Mouse (Mus musculus) hindbrain, embryonic 14.5 days (tissue): Measurements from ENCODE around the gene Borcs5. TPM values are rescaled to one million over a fixed set of nuclear protein-coding genes. Genes with fewer than 3 reads are reported as not detected.
"Not testable (repeated sequence)": the region's sequence is repeated elsewhere in the genome, so short reads cannot be mapped to it uniquely, and the experiment has no call there.

Source experiments
- ATAC-seq: fragments of 200-750 bp; cut with Nextera tagmentation; 2 replicates; pipeline ENCODE4 v1.8.0; 2017; ENCODE audit warnings: moderate number of reproducible peaks, mild to moderate bottlenecking, moderate TSS enrichment, moderate library complexity; ENCODE audit not compliant: low FRiP score
- DNase-seq: peaks from one replicate; pipeline ENCODE4 v3.0.0-alpha.2; 2015; ENCODE audit warnings: low spot score
- H3K27ac ChIP-seq: fragments of 300-500 bp; sonication (generic); 2 replicates; pipeline ENCODE4 v1.5.1; 2014; ENCODE audit warnings: mild to moderate bottlenecking, moderate library complexity
- H3K27me3 ChIP-seq: fragments of 300-500 bp; sonication (generic); 2 replicates; pipeline ENCODE4 v1.6.1; 2014; ENCODE audit warnings: mild to moderate bottlenecking, low read length, mixed read lengths; ENCODE audit not compliant: control insufficient read depth, insufficient read depth
- H3K36me3 ChIP-seq: fragments of 300-500 bp; sonication (generic); replicated peaks from 2 replicates; pipeline ENCODE4 v1.6.1; 2014; ENCODE audit not compliant: control insufficient read depth, insufficient read depth
- H3K4me1 ChIP-seq: fragments of 300-500 bp; sonication (generic); replicated peaks from 2 replicates; pipeline ENCODE4 v1.6.1; 2014; ENCODE audit warnings: antibody characterized with exemption, low read length, mixed read lengths; ENCODE audit not compliant: control insufficient read depth, insufficient read depth
- H3K4me2 ChIP-seq: fragments of 300-500 bp; sonication (generic); replicated peaks from 2 replicates; pipeline ENCODE4 v1.6.1; 2014; ENCODE audit warnings: mild to moderate bottlenecking, moderate library complexity
- H3K4me3 ChIP-seq: fragments of 300-500 bp; sonication (generic); replicated peaks from 2 replicates; pipeline ENCODE4 v1.5.1; 2014; ENCODE audit warnings: mild to moderate bottlenecking, low read length
- H3K9ac ChIP-seq: fragments of 300-500 bp; sonication (generic); 2 replicates; pipeline ENCODE4 v1.6.1; 2014
- H3K9me3 ChIP-seq: fragments of 300-500 bp; sonication (generic); 2 replicates; pipeline ENCODE4 v1.6.1; 2016; ENCODE audit warnings: low read length; ENCODE audit not compliant: control insufficient read depth
- WGBS: fragments of 180-500 bp; shearing (Covaris S2); extraction: QIAGEN DNeasy Blood & Tissue Kit; methylation state at CpG from one replicate; pipeline ENCODE4 v1.1.7; 2014; 5-methylcytosine and 5-hydroxymethylcytosine counted together
- polyA plus RNA-seq: library from polyadenylated mRNA; unstranded; fragments of >200 nt; fragmentation: Nextera tagmentation; extraction: Ambion mirVana; gene quantifications from 2 replicates; pipeline ENCODE4 v1.2.1, GENCODE M21; 2014

Borcs5 gene
- polyA plus RNA-seq, 1 experiment from 2014 or later: 42.6 TPM

GRCm38 (mm10) chr6:134679330-134679729 lies 40.0 kb downstream of the Borcs5 start:
- not testable (repeated sequence) for H3K4me1 ChIP-seq, H3K9me3 ChIP-seq, ATAC-seq, H3K4me3 ChIP-seq, H3K27ac ChIP-seq, DNase-seq, H3K36me3 ChIP-seq, H3K4me2 ChIP-seq, H3K27me3 ChIP-seq, H3K9ac ChIP-seq
- 95% methylated on average over 4 of the region's 4 CpGs for WGBS

GRCm38 (mm10) chr6:134684354-134684915 lies 45.1 kb downstream of the Borcs5 start:
- H3K27ac ChIP-seq: no peak overlapping the region
- no peak for DNase-seq
- no peak overlapping the region for H3K9ac ChIP-seq
- no peaks in the 10 kb centered on the region for H3K9me3 ChIP-seq
- no peaks in the 10 kb centered on the region for H3K36me3 ChIP-seq
- H3K4me3 ChIP-seq: no peak overlapping the region
- H3K4me2 ChIP-seq: no peak overlapping the region
- H3K27me3 ChIP-seq: no peaks in the 10 kb centered on the region
- ATAC-seq: no peak
- WGBS: 73% methylated on average over 6 of the region's 6 CpGs
- no peaks in the 10 kb centered on the region for H3K4me1 ChIP-seq

- Histone ChIP-seq H3K9ac (no peak overlapping the region), H3K36me3 (no peaks in the 10 kb centered on the region), H3K4me2 (no peak overlapping the region), H3K27me3 (no peaks in the 10 kb centered on the region), H3K4me3 (no peak overlapping the region), H3K4me1 (no peaks in the 10 kb centered on the region), H3K9me3 (no peaks in the 10 kb centered on the region), H3K27ac (no peak overlapping the region)
- ATAC-seq (no peak), DNase-seq (no peak)
- 35% methylated on average over 2 of the region's 2 CpGs for WGBS
Observed at GRCm38 (mm10) chr6:134685040-134685439, 45.7 kb downstream of the Borcs5 start.

- Histone ChIP-seq H3K4me2 (no peak overlapping the region), H3K27me3 (no peaks in the 10 kb centered on the region), H3K9ac (no peak overlapping the region), H3K27ac (no peak overlapping the region), H3K9me3 (no peaks in the 10 kb centered on the region), H3K36me3 (no peaks in the 10 kb centered on the region), H3K4me1 (no peaks in the 10 kb centered on the region), H3K4me3 (no peak overlapping the region)
- no peak for ATAC-seq
- 81% methylated on average over 6 of the region's 6 CpGs for WGBS
- no peak for DNase-seq
Observed at GRCm38 (mm10) chr6:134685515-134685914, 46.2 kb downstream of the Borcs5 start.

GRCm38 (mm10) chr6:134694498-134694897 lies 55.2 kb downstream of the Borcs5 start:
- Histone ChIP-seq H3K4me2 (no peak overlapping the region), H3K4me3 (no peak overlapping the region), H3K36me3 (no peaks in the 10 kb centered on the region), H3K27me3 (no peaks in the 10 kb centered on the region), H3K9me3 (no peaks in the 10 kb centered on the region), H3K4me1 (no peaks in the 10 kb centered on the region), H3K27ac (no peak overlapping the region), H3K9ac (no peak overlapping the region)
- ATAC-seq: no peak
- no peak for DNase-seq
- WGBS: 94% methylated on average over 6 of the region's 6 CpGs

- H3K9me3 ChIP-seq: no peaks in the 10 kb centered on the region
- H3K4me2 ChIP-seq: no peak overlapping the region
- no peaks in the 10 kb centered on the region for H3K36me3 ChIP-seq
- H3K9ac ChIP-seq: no peak overlapping the region
- no peak overlapping the region for H3K27ac ChIP-seq
- H3K4me3 ChIP-seq: no peak overlapping the region
- ATAC-seq (no peak), DNase-seq (no peak)
- no peaks in the 10 kb centered on the region for H3K4me1 ChIP-seq
- WGBS: 100% methylated on average over 3 of the region's 3 CpGs
- no peaks in the 10 kb centered on the region for H3K27me3 ChIP-seq
Observed at GRCm38 (mm10) chr6:134694988-134695387, 55.7 kb downstream of the Borcs5 start.

- no peak overlapping the region for H3K4me3 ChIP-seq
- ATAC-seq (no peak), DNase-seq (no peak)
- no peaks in the 10 kb centered on the region for H3K4me1 ChIP-seq
- no peak overlapping the region for H3K4me2 ChIP-seq
- H3K27me3 ChIP-seq: no peaks in the 10 kb centered on the region
- WGBS: 94% methylated on average over 3 of the region's 3 CpGs
- no peak overlapping the region for H3K9ac ChIP-seq
- H3K9me3 ChIP-seq: no peaks in the 10 kb centered on the region
- H3K36me3 ChIP-seq: no peaks in the 10 kb centered on the region
- H3K27ac ChIP-seq: no peak overlapping the region
Observed at GRCm38 (mm10) chr6:134695625-134696024, 56.3 kb downstream of the Borcs5 start.

GRCm38 (mm10) chr6:134696146-134696545 lies 56.8 kb downstream of the Borcs5 start:
- 82% methylated on average over 4 of the region's 4 CpGs for WGBS
- no peak overlapping the region for H3K9ac ChIP-seq

GRCm38 (mm10) chr6:134696554-134696953 lies 57.2 kb downstream of the Borcs5 start:
- 89% methylated on average over 2 of the region's 2 CpGs for WGBS
- H3K36me3 ChIP-seq: no peaks in the 10 kb centered on the region
- no peak overlapping the region for H3K4me3 ChIP-seq
- H3K9ac ChIP-seq: no peak overlapping the region
- H3K4me2 ChIP-seq: no peak overlapping the region
- no peaks in the 10 kb centered on the region for H3K4me1 ChIP-seq
- no peak for DNase-seq
- H3K9me3 ChIP-seq: no peaks in the 10 kb centered on the region
- no peaks in the 10 kb centered on the region for H3K27me3 ChIP-seq
- H3K27ac ChIP-seq: no peak overlapping the region
- ATAC-seq: no peak

More at GRCm38 (mm10) chr6:134696146-134696545, 56.8 kb downstream of the Borcs5 start:
- DNase-seq (no peak), ATAC-seq (no peak)
- Histone ChIP-seq H3K36me3 (no peaks in the 10 kb centered on the region), H3K4me1 (no peaks in the 10 kb centered on the region), H3K27me3 (no peaks in the 10 kb centered on the region), H3K4me3 (no peak overlapping the region), H3K27ac (no peak overlapping the region), H3K9me3 (no peaks in the 10 kb centered on the region), H3K4me2 (no peak overlapping the region)

GRCm38 (mm10) chr6:134698243-134698642 lies 58.9 kb downstream of the Borcs5 start:
- DNase-seq (no peak), ATAC-seq (no peak)
- Histone ChIP-seq H3K36me3 (no peaks in the 10 kb centered on the region), H3K9ac (no peak overlapping the region), H3K4me2 (no peak overlapping the region), H3K4me1 (no peaks in the 10 kb centered on the region), H3K27ac (no peak overlapping the region), H3K4me3 (no peak overlapping the region), H3K27me3 (no peaks in the 10 kb centered on the region), H3K9me3 (no peaks in the 10 kb centered on the region)
- WGBS: 93% methylated on average over 5 of the region's 5 CpGs
